Mouse (Mus musculus): ENCODE data around the gene Krt14. TPM values are rescaled to one million over a fixed set of nuclear protein-coding genes. Genes with fewer than 3 reads are reported as not detected.
A peak's percentile ranks its signal among the peaks of the same experiment; 100 is the strongest.

The Krt14 gene
- total and polyA plus RNA-seq, 2 experiments from 2014 or later = 0.54 to 9.5 TPM

- ATAC-seq (ENCODE audit: low FRiP score) = no peak
- no peak for DNase-seq (ENCODE audit: low spot score)
- H3K36me3 ChIP-seq (ENCODE audit: insufficient read depth, low read length) = no peaks in the 10 kb centered on the region
- H3K4me3 ChIP-seq (ENCODE audit: low read depth, low read length) = no peak overlapping the region
- 71% methylated on average over 8 of the region's 8 CpGs for WGBS
- H3K27me3 ChIP-seq (ENCODE audit: insufficient read depth, low read length) = no peaks in the 10 kb centered on the region
- H3K9me3 ChIP-seq (ENCODE audit: low read length) = no peaks in the 10 kb centered on the region
- H3K4me2 ChIP-seq (ENCODE audit: low read depth, low read length, poor library complexity, severe bottlenecking) = no peak overlapping the region
- no peak for TF ChIP-seq CTCF (IDR thresholded peaks at IDR 0.05)
- H3K27ac ChIP-seq (ENCODE audit: low read depth, low read length) = no peak overlapping the region
- H3K9ac ChIP-seq (replicated peaks; ENCODE audit: low read length, poor library complexity, severe bottlenecking) = no peak overlapping the region
- no peaks in the 10 kb centered on the region for H3K4me1 ChIP-seq (ENCODE audit: insufficient read depth, low read length)
Observed at GRCm38 (mm10) chr11:100221741-100222140, 14.4 kb upstream of the Krt14 start.

GRCm38 (mm10) chr11:100219304-100219703 is 12.0 kb upstream of the Krt14 start:
- 85% methylated on average over 4 of the region's 4 CpGs for WGBS

GRCm38 (mm10) chr11:100208542-100208941 is 1.2 kb upstream of the Krt14 start:
- 68% methylated on average over 6 of the region's 6 CpGs for WGBS
- Histone ChIP-seq H3K9me3 (ENCODE audit: low read length) (no peaks in the 10 kb centered on the region), H3K36me3 (ENCODE audit: insufficient read depth, low read length) (no peaks in the 10 kb centered on the region), H3K9ac (replicated peaks; ENCODE audit: low read length, poor library complexity, severe bottlenecking) (no peak overlapping the region), H3K4me2 (ENCODE audit: low read depth, low read length, poor library complexity, severe bottlenecking) (no peak overlapping the region), H3K27me3 (ENCODE audit: insufficient read depth, low read length) (no peaks in the 10 kb centered on the region), H3K4me1 (ENCODE audit: insufficient read depth, low read length) (no peaks in the 10 kb centered on the region), H3K4me3 (ENCODE audit: low read depth, low read length) (no peak overlapping the region), H3K27ac (ENCODE audit: low read depth, low read length) (no peak overlapping the region)
- ATAC-seq (ENCODE audit: low FRiP score) = no peak
- DNase-seq (ENCODE audit: low spot score) = no peak
- no peak for TF ChIP-seq CTCF (IDR thresholded peaks at IDR 0.05)

More at GRCm38 (mm10) chr11:100219304-100219703, 12.0 kb upstream of the Krt14 start:
- H3K27me3 ChIP-seq (ENCODE audit: insufficient read depth, low read length) = no peaks in the 10 kb centered on the region
- no peaks in the 10 kb centered on the region for H3K36me3 ChIP-seq (ENCODE audit: insufficient read depth, low read length)
- TF ChIP-seq CTCF (IDR thresholded peaks at IDR 0.05) = no peak
- no peak overlapping the region for H3K27ac ChIP-seq (ENCODE audit: low read depth, low read length)
- ATAC-seq (ENCODE audit: low FRiP score) (no peak), DNase-seq (ENCODE audit: low spot score) (no peak)
- no peak overlapping the region for H3K4me2 ChIP-seq (ENCODE audit: low read depth, low read length, poor library complexity, severe bottlenecking)
- H3K9me3 ChIP-seq (ENCODE audit: low read length) = no peaks in the 10 kb centered on the region
- no peak overlapping the region for H3K4me3 ChIP-seq (ENCODE audit: low read depth, low read length)
- H3K9ac ChIP-seq (replicated peaks; ENCODE audit: low read length, poor library complexity, severe bottlenecking) = no peak overlapping the region
- no peaks in the 10 kb centered on the region for H3K4me1 ChIP-seq (ENCODE audit: insufficient read depth, low read length)

GRCm38 (mm10) chr11:100203448-100203847 is 3.9 kb downstream of the Krt14 start:
- no peak for TF ChIP-seq CTCF (IDR thresholded peaks at IDR 0.05)
- Histone ChIP-seq H3K27me3 (ENCODE audit: insufficient read depth, low read length) (no peaks in the 10 kb centered on the region), H3K36me3 (ENCODE audit: insufficient read depth, low read length) (no peaks in the 10 kb centered on the region), H3K9me3 (ENCODE audit: low read length) (no peaks in the 10 kb centered on the region), H3K4me2 (ENCODE audit: low read depth, low read length, poor library complexity, severe bottlenecking) (no peak overlapping the region), H3K4me3 (ENCODE audit: low read depth, low read length) (no peak overlapping the region), H3K9ac (replicated peaks; ENCODE audit: low read length, poor library complexity, severe bottlenecking) (no peak overlapping the region), H3K27ac (ENCODE audit: low read depth, low read length) (no peak overlapping the region), H3K4me1 (ENCODE audit: insufficient read depth, low read length) (no peaks in the 10 kb centered on the region)
- DNase-seq (ENCODE audit: low spot score) (peak; percentile 14), ATAC-seq (ENCODE audit: low FRiP score) (no peak)
- WGBS = 23% methylated on average over 6 of the region's 6 CpGs

- no peak overlapping the region for H3K27ac ChIP-seq (ENCODE audit: low read depth, low read length)
- no peak overlapping the region for H3K4me3 ChIP-seq (ENCODE audit: low read depth, low read length)
- no peak for DNase-seq (ENCODE audit: low spot score)
- H3K9me3 ChIP-seq (ENCODE audit: low read length) = no peaks in the 10 kb centered on the region
- H3K9ac ChIP-seq (replicated peaks; ENCODE audit: low read length, poor library complexity, severe bottlenecking) = no peak overlapping the region
- no peak for ATAC-seq (ENCODE audit: low FRiP score)
- TF ChIP-seq CTCF (IDR thresholded peaks at IDR 0.05) = no peak
- H3K36me3 ChIP-seq (ENCODE audit: insufficient read depth, low read length) = no peaks in the 10 kb centered on the region
- no peaks in the 10 kb centered on the region for H3K27me3 ChIP-seq (ENCODE audit: insufficient read depth, low read length)
- 79% methylated on average over 4 of the region's 4 CpGs for WGBS
- H3K4me1 ChIP-seq (ENCODE audit: insufficient read depth, low read length) = no peaks in the 10 kb centered on the region
- H3K4me2 ChIP-seq (ENCODE audit: low read depth, low read length, poor library complexity, severe bottlenecking) = no peak overlapping the region
Observed at GRCm38 (mm10) chr11:100202906-100203305, 4.4 kb downstream of the Krt14 start.

DNA sequence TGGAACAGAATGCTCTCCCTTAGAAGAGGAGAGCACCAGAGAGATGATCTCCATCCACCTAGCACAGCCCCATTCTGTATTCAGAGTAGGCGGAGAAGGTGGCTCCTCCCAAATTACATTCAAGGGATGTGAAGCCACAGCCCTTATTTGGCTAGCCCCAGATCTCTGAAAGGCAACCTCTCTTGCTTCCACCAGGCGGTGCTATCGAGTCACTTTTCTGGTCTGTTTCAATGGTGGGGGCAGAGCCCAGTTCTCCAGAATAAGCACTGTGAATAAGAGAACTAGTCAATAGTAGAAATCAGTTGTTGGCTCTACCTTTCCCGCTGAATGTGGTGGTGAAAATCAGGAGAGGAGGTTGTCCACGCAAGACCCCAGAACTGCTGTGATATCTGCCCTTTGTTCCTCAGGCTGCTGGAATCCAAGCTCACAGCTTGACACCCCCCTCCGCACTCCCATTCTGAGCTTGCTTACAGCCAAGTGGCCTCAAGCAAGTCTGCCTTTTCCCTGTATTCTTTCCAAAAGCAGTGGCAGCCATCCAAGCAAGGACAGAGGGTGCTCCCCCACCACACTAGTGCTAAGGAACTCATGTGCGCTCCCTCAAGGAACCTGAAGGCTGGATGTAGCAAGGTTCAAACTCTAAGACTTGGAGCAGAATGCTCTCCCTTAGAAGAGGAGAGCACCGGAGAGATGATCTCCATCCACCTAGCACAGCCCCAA is 7.1 kb downstream of the Krt14 start:
- Histone ChIP-seq H3K9ac (replicated peaks; ENCODE audit: low read length, poor library complexity, severe bottlenecking) (no peak overlapping the region), H3K27me3 (ENCODE audit: insufficient read depth, low read length) (no peaks in the 10 kb centered on the region), H3K4me1 (ENCODE audit: insufficient read depth, low read length) (no peaks in the 10 kb centered on the region), H3K36me3 (ENCODE audit: insufficient read depth, low read length) (no peaks in the 10 kb centered on the region), H3K4me3 (ENCODE audit: low read depth, low read length) (no peak overlapping the region), H3K4me2 (ENCODE audit: low read depth, low read length, poor library complexity, severe bottlenecking) (no peak overlapping the region), H3K27ac (ENCODE audit: low read depth, low read length) (no peak overlapping the region), H3K9me3 (ENCODE audit: low read length) (no peaks in the 10 kb centered on the region)
- DNase-seq (ENCODE audit: low spot score) (no peak), ATAC-seq (ENCODE audit: low FRiP score) (no peak)
- 48% methylated on average over 8 of the region's 8 CpGs for WGBS
- TF ChIP-seq CTCF (IDR thresholded peaks at IDR 0.05) = peak; percentile 48
